8 mouse cellular contexts compared by ENCODE assay signal in the genomic region with DNA sequence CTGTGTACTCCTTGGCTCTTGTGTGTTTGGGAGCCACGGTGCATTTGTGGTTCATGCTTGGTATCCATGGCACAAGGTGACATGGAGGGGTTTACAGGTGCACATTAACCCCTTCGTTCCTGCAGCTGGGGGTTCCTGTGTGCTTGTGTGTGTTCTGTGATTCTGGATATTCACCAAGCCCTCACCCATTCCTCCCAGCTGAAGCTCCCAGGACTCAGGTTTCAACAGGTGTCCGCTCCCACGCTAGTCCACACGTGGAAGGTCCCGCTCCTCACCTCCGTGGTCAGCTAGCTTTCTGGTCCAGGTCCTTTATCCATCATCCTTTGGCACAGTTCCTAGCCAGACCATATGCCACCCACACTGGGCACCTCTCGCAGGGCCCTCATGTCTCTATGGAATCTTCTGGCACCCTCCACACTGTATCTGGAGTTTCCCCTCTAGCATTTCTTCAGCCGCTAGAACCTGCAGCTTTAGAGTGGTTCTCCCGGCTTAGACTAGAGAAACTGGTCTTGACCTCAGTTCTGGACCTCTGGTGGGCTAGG. TPM values are rescaled to one million over a fixed set of nuclear protein-coding genes. Genes with fewer than 3 reads are reported as not detected.
DNase-seq lines count a peak whose midpoint lies in the region; ATAC-seq and TF ChIP-seq lines count a peak whose summit lies in the region.

No protein-coding gene starts in this region.

- no peak for TF ChIP-seq CTCF in G1E (IDR thresholded peaks at IDR 0.05; ENCODE audit: low read depth, low read length)
- TF ChIP-seq CTCF in forebrain, postnatal 0 days (IDR thresholded peaks at IDR 0.05; ENCODE audit: low read depth), result no peak

- H3K9ac ChIP-seq in forebrain, postnatal 0 days, result peak overlapping the region; percentile 69

- 62% methylated on average over 10 of the region's 10 CpGs for WGBS in heart, embryonic 10.5 days
- WGBS in forebrain, postnatal 0 days, result 60% methylated on average over 10 of the region's 10 CpGs
- 76% methylated on average over 10 of the region's 10 CpGs for WGBS in macrophage (ENCODE audit: missing documents)

- no peak for DNase-seq in heart, embryonic 10.5 days (ENCODE audit: low spot score)
- DNase-seq in heart, adult 9 months (ENCODE audit: low spot score in 2 of 2), result no peak
- no peak for DNase-seq in G1E (ENCODE audit: low spot score)
- no peak for DNase-seq in forebrain, postnatal 0 days
- DNase-seq in left cerebral cortex, postnatal 36 days (ENCODE audit: low spot score in 2 of 2), result no peak
- DNase-seq in B cell, adult 2 months, result no peak
- no peak for DNase-seq in thymus, postnatal 4 days

- peaks cover 26% of the 10 kb centered on the region for H3K36me3 ChIP-seq in heart, embryonic 10.5 days
- H3K36me3 ChIP-seq in G1E (replicated peaks) (peaks cover 31% of the 10 kb centered on the region), macrophage (ENCODE audit: inconsistent target) (peaks cover 12% of the 10 kb centered on the region; the same call in 1 of the 2 replicates)
- H3K36me3 ChIP-seq in forebrain, postnatal 0 days (ENCODE audit: insufficient read depth), result peaks cover 19% of the 10 kb centered on the region

- peak overlapping the region; percentile 95 for H3K27ac ChIP-seq in heart, embryonic 10.5 days
- H3K27ac ChIP-seq in forebrain, postnatal 0 days (ENCODE audit: low read depth, low read length), result no peak overlapping the region
- H3K27ac ChIP-seq in macrophage, result peak overlapping the region; percentile 78

- peaks cover 40% of the 10 kb centered on the region for H3K79me2 ChIP-seq in macrophage (ENCODE audit: inconsistent target)

- peaks cover 79% of the 10 kb centered on the region for H3K4me1 ChIP-seq in heart, embryonic 10.5 days
- H3K4me1 ChIP-seq in G1E (ENCODE audit: insufficient read depth, low read depth, low read length), result peaks cover 83% of the 10 kb centered on the region
- peaks cover 19% of the 10 kb centered on the region; the same call in 1 of the 2 replicates for H3K4me1 ChIP-seq in forebrain, postnatal 0 days (ENCODE audit: insufficient read depth)

- ATAC-seq in G1E (ENCODE audit: extremely low read depth, insufficient number of reproducible peaks, low FRiP score, poor library complexity, severe bottlenecking), result no peak
- no peak for ATAC-seq in forebrain, postnatal 0 days

- H3K4me3 ChIP-seq in heart, embryonic 10.5 days, result peak overlapping the region; percentile 87
- H3K4me3 ChIP-seq in G1E (ENCODE audit: low read depth, low read length), result peak overlapping the region; percentile 78; the same call in 1 of the 2 replicates
- peak overlapping the region; percentile 62 for H3K4me3 ChIP-seq in forebrain, postnatal 0 days (ENCODE audit: low read depth, low read length)
- no peak overlapping the region; the same call in 1 of the 2 replicates for H3K4me3 ChIP-seq in macrophage (ENCODE audit: inconsistent target)

- H3K4me2 ChIP-seq in forebrain, postnatal 0 days (ENCODE audit: low read depth), result peak overlapping the region; percentile 72

- intact Hi-C loops in left cerebral cortex, postnatal 36 days (cut with DNase I), result no loop called here

- H3K27me3 ChIP-seq in heart, embryonic 10.5 days (ENCODE audit: insufficient read depth, poor library complexity, severe bottlenecking), result peaks cover 52% of the 10 kb centered on the region
- H3K27me3 ChIP-seq in G1E (ENCODE audit: insufficient read depth, low read length), result peaks cover 40% of the 10 kb centered on the region
- H3K27me3 ChIP-seq in forebrain, postnatal 0 days (ENCODE audit: insufficient read depth, low read length), result peaks cover 36% of the 10 kb centered on the region

- H3K9me3 ChIP-seq in heart, embryonic 10.5 days, result no peaks in the 10 kb centered on the region
- H3K9me3 ChIP-seq in G1E (replicated peaks), result no peaks in the 10 kb centered on the region
- no peaks in the 10 kb centered on the region for H3K9me3 ChIP-seq in forebrain, postnatal 0 days (ENCODE audit: low read length)

RNA-seq across cellular contexts. Expression of a gene that starts 0.5 kb away (rescaled TPM):
- polyA plus RNA-seq in heart, embryonic 10.5 days (2016; fragmentation: Nextera tagmentation; extraction: Ambion mirVana), result 23.1 and 38.2 TPM in 2 replicates
- 6.4 and 13.8 TPM in 2 replicates for total RNA-seq in G1E (2014; fragmentation: Nextera tagmentation)
- total RNA-seq in G1E (2017), result 18.1 and 24.3 TPM in 2 replicates
- polyA plus RNA-seq in G1E (2012), result 8.0 and 13.3 TPM in 2 replicates
- total RNA-seq in forebrain, postnatal 0 days (2014; rRNA removed), result 55.8 and 62.4 TPM in 2 replicates
- polyA plus RNA-seq in forebrain, postnatal 0 days (2015; fragmentation: Nextera tagmentation; extraction: Ambion mirVana), result 12.4 and 18.7 TPM in 2 replicates
- 10 to 100 TPM in 24 of 26 experiments, 1 to 10 TPM in 2; 5.1 to 58.6 (median 27.5) TPM for total RNA-seq in macrophage (2018; cell fraction: chromatin; rRNA removed)
- total RNA-seq in macrophage (2018; cell fraction: cytosol; rRNA removed), result 10 to 100 TPM; 32.3 to 71.3 (median 44.7) TPM
- 10 to 100 TPM; 22.8 to 70.2 (median 40.4) TPM for total RNA-seq in macrophage (2018; cell fraction: nucleus; rRNA removed)
- polyA plus RNA-seq in macrophage (2018), result 58.4 to 83.6 TPM (median 60.3 TPM) in 3 replicates
- total RNA-seq in left cerebral cortex, postnatal 36 days (2021), result 10 to 100 TPM; 30.9 to 35.4 TPM

RNA-seq across cellular contexts. Expression of a gene that starts 5.8 kb away (rescaled TPM):
- 14.0 and 14.6 TPM in 2 replicates for polyA plus RNA-seq in heart, embryonic 10.5 days (2016; fragmentation: Nextera tagmentation; extraction: Ambion mirVana)
- total RNA-seq in G1E (2014; fragmentation: Nextera tagmentation) (not detected in 2 replicates), G1E (2017) (0.44 TPM in 1 of 2 replicates, not detected in the other)
- polyA plus RNA-seq in G1E (2012) (not detected in 2 replicates), macrophage (2018) (15.7 to 22.0 TPM (median 19.0 TPM) in 3 replicates)
- total RNA-seq in forebrain, postnatal 0 days (2014; rRNA removed), result 4.5 and 7.2 TPM in 2 replicates
- 5.2 and 6.7 TPM in 2 replicates for polyA plus RNA-seq in forebrain, postnatal 0 days (2015; fragmentation: Nextera tagmentation; extraction: Ambion mirVana)
- 100 to 1,000 TPM in 3 of 26 experiments, 10 to 100 TPM in 16, 1 to 10 TPM in 7; 3.3 to 175 (median 28.4) TPM for total RNA-seq in macrophage (2018; cell fraction: chromatin; rRNA removed)
- 10 to 100 TPM in 14 of 26 experiments, 1 to 10 TPM in 12; 2.7 to 27.1 (median 10.4) TPM for total RNA-seq in macrophage (2018; cell fraction: cytosol; rRNA removed)
- total RNA-seq in macrophage (2018; cell fraction: nucleus; rRNA removed), result 10 to 100 TPM in 17 of 26 experiments, 1 to 10 TPM in 9; 3.5 to 65.9 (median 13.5) TPM
- 1 to 10 TPM; 3.0 to 3.5 TPM for total RNA-seq in left cerebral cortex, postnatal 36 days (2021)

RNA-seq across cellular contexts. Expression of a gene that starts 8.3 kb away (rescaled TPM):
- polyA plus RNA-seq in heart, embryonic 10.5 days (2016; fragmentation: Nextera tagmentation; extraction: Ambion mirVana), result 73.2 and 74.5 TPM in 2 replicates
- total RNA-seq in G1E (2014; fragmentation: Nextera tagmentation) (13.0 and 18.7 TPM in 2 replicates), G1E (2017) (61.0 and 66.9 TPM in 2 replicates)
- polyA plus RNA-seq in G1E (2012) (58.3 and 69.4 TPM in 2 replicates), macrophage (2018) (8.3 to 22.8 TPM (median 12.8 TPM) in 3 replicates)
- total RNA-seq in forebrain, postnatal 0 days (2014; rRNA removed), result 21.1 and 24.6 TPM in 2 replicates
- polyA plus RNA-seq in forebrain, postnatal 0 days (2015; fragmentation: Nextera tagmentation; extraction: Ambion mirVana), result 73.2 and 74.8 TPM in 2 replicates
- total RNA-seq in macrophage (2018; cell fraction: chromatin; rRNA removed), result 1 to 10 TPM in 20 of 26 experiments, under 1 TPM in 5, not detected in 1; 0.66 to 4.8 (median 1.9) TPM
- 10 to 100 TPM; 12.7 to 21.0 (median 16.7) TPM for total RNA-seq in macrophage (2018; cell fraction: cytosol; rRNA removed)
- 10 to 100 TPM in 1 of 26 experiments, 1 to 10 TPM in 25; 2.0 to 10.8 (median 4.9) TPM for total RNA-seq in macrophage (2018; cell fraction: nucleus; rRNA removed)
- 10 to 100 TPM; 38.0 to 40.1 TPM for total RNA-seq in left cerebral cortex, postnatal 36 days (2021)

RNA-seq across cellular contexts. Expression of a gene that starts 8.4 kb away (rescaled TPM):
- 69.0 and 70.8 TPM in 2 replicates for polyA plus RNA-seq in heart, embryonic 10.5 days (2016; fragmentation: Nextera tagmentation; extraction: Ambion mirVana)
- 13.5 and 14.6 TPM in 2 replicates for total RNA-seq in G1E (2014; fragmentation: Nextera tagmentation)
- 28.7 and 35.3 TPM in 2 replicates for total RNA-seq in G1E (2017)
- polyA plus RNA-seq in G1E (2012), result 15.3 and 16.2 TPM in 2 replicates
- total RNA-seq in forebrain, postnatal 0 days (2014; rRNA removed), result 52.5 and 79.6 TPM in 2 replicates
- polyA plus RNA-seq in forebrain, postnatal 0 days (2015; fragmentation: Nextera tagmentation; extraction: Ambion mirVana), result 54.9 and 57.9 TPM in 2 replicates
- total RNA-seq in macrophage (2018; cell fraction: chromatin; rRNA removed), result 10 to 100 TPM in 22 of 26 experiments, 1 to 10 TPM in 4; 5.5 to 64.4 (median 18.6) TPM
- 100 to 1,000 TPM in 13 of 26 experiments, 10 to 100 TPM in 13; 59.2 to 144 (median 95.9) TPM for total RNA-seq in macrophage (2018; cell fraction: cytosol; rRNA removed)
- total RNA-seq in macrophage (2018; cell fraction: nucleus; rRNA removed), result 10 to 100 TPM; 20.5 to 94.6 (median 59.4) TPM
- 48.8 to 142 TPM (median 129 TPM) in 3 replicates for polyA plus RNA-seq in macrophage (2018)
- 10 to 100 TPM; 14.2 to 20.0 TPM for total RNA-seq in left cerebral cortex, postnatal 36 days (2021)

RNA-seq across cellular contexts. Expression of a gene that starts 11.7 kb away (rescaled TPM):
- polyA plus RNA-seq in heart, embryonic 10.5 days (2016; fragmentation: Nextera tagmentation; extraction: Ambion mirVana), result 28.3 and 38.9 TPM in 2 replicates
- total RNA-seq in G1E (2014; fragmentation: Nextera tagmentation) (23.6 and 26.7 TPM in 2 replicates), G1E (2017) (7.1 and 9.9 TPM in 2 replicates)
- polyA plus RNA-seq in G1E (2012) (49.9 and 50.5 TPM in 2 replicates), macrophage (2018) (36.1 to 135 TPM (median 74.0 TPM) in 3 replicates)
- 6.2 and 7.7 TPM in 2 replicates for total RNA-seq in forebrain, postnatal 0 days (2014; rRNA removed)
- 18.3 and 22.4 TPM in 2 replicates for polyA plus RNA-seq in forebrain, postnatal 0 days (2015; fragmentation: Nextera tagmentation; extraction: Ambion mirVana)
- 10 to 100 TPM in 22 of 26 experiments, 1 to 10 TPM in 4; 7.5 to 38.7 (median 16.8) TPM for total RNA-seq in macrophage (2018; cell fraction: chromatin; rRNA removed)
- 10 to 100 TPM; 37.7 to 80.6 (median 52.0) TPM for total RNA-seq in macrophage (2018; cell fraction: cytosol; rRNA removed)
- total RNA-seq in macrophage (2018; cell fraction: nucleus; rRNA removed), result 10 to 100 TPM; 15.5 to 44.6 (median 23.4) TPM
- 10 to 100 TPM; 28.0 to 31.7 TPM for total RNA-seq in left cerebral cortex, postnatal 36 days (2021)
